Mouse (Mus musculus) brain, embryonic 18.5 days (tissue): ENCODE results near the gene Sh3yl1.

Experiments
- DNase-seq: peaks from one replicate; pipeline ENCODE4 v3.0.0-alpha.2; 2012; ENCODE audit warnings: low read depth, low spot score

Gene Sh3yl1

DNA sequence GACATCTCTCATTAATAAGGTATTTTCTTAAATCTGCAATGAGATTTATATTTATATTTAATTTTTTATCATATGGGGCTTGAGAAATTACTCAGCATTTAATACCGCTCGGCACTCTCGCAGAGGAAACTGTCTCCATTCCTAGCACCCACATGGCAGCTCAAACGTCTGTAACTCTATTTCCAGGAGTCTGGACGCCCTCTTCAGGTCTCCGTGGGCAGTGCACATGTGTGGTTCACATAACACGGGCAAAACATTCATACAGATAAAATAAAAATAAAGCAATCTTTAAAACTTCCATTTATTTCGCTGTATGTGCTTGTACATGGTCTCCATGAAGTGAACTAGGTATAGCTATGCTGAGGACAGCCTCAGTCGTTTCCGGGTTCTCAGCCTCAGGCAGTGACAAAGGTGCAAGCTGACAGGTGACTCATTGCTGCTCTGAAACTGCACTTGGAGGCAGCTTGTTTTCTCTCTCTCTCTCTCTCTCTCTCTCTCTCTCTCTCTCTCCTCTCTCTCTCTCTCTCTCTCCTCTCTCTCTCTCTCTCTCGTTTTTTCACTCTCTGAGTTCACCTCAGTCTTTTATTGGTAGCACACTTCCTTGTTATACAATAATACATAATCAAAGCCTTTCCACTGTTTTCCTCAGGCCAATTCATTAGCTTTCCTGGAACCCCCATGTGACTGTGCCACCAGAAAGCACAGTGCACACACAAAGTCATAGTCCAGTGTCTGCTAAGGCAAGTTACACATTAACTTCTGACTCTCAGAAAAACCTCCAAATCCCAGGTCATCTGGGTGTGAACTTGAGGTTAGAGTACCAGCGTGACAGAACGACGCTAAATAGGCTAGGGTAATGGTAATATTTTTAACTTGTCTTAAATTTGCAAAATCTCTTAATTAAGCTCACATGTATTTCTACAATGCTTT, 31.9 kb downstream of the Sh3yl1 start:
- DNase-seq = no peak

DNA sequence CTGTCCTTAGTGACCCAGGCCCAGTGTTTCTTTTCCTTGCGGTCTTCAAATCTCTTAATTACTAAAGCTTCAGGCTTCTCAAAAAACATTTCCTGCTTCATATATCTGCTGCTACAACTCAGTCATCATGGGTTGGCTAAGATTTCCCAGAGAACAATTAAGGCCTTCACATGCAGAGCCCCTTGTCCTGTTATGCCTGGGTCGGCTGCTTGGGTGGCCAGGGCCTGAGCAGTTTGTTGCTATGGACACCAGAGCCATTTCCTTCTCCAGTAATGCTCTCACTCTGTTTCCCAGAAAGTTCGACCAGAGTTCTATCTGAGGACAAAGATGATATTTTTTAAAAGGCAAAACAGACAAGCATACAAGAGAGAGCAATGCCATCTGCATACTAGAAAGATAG, 32.7 kb downstream of the Sh3yl1 start:
- DNase-seq = no peak

DNA sequence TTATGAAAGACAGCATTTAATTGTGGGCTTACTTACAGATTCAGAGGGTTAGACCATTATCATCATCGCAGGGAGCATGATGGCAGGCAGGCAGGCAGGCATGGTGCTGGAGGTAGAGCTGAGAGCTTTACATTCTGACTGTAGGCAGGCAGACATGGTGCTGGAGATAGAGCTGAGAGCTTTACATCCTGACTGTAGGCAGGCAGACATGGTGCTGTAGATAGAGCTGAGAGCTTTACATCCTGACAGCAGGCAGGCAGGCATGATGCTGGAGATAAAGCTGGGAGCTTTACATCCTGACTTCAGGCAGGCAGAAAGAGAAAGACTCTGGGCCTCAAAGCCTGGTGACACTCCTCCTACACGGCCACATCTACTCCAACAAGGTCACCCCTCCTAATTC, 59.2 kb downstream of the Sh3yl1 start:
- no peak for DNase-seq

DNA sequence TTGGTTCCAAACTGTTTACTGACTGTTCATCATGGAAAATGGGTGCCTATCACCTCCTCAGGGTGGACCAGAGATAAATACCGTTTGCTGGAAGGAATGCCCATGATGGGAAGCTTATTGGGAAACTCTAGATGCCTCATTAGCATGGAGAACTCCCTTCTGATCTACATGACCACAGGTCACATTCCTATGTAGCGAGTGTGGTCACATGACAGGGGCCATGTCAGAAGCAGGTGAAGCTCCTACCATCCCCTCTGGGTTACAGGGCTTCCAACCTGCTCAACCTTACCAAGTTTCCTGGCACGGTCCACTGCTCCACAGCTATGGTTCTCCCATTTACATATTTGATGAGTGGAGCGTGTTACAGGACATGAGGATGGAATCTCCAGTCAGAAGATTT, 92.3 kb downstream of the Sh3yl1 start:
- DNase-seq = no peak

DNA sequence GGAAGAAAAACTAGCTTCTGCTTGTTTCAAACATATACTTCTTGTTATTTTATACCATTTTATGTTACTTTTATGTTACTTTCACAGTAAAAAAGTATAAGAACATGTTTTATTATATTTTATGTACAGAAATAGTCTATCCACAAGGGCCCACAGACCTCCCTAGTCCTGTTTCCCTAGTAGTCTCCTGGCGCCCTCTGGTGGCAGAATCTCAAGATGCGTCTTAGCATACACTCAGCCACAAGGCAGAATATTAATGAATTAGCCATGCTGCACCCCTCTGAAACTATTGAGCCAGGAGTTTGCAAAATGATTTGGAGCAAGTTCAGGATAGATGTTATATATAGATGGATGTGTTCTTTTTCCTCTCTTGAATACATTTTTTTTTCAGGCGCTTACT, 93.5 kb downstream of the Sh3yl1 start:
- peak; percentile 18 for DNase-seq

DNA sequence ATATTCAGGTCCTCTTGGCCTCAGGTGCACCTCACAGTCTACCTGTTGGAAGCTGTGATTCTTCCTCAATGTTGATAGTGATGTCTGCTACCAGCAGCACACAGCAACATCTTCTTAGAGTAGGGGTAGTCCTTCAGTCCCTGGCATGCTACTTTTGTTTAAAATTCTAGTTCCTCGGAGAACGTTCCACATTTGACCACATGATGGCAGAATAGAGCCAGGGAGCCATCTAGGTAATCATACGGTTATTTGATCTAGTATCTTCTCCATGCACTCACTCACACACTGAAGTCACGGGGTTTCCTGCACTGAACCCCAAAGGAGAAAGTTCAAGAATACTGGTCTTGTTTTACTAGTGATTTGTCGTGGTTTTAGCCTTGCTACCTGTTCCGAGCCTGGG, 96.7 kb downstream of the Sh3yl1 start:
- no peak for DNase-seq
